Comparison of ENCODE assay signal across 10 mouse cellular contexts in the genomic region with DNA sequence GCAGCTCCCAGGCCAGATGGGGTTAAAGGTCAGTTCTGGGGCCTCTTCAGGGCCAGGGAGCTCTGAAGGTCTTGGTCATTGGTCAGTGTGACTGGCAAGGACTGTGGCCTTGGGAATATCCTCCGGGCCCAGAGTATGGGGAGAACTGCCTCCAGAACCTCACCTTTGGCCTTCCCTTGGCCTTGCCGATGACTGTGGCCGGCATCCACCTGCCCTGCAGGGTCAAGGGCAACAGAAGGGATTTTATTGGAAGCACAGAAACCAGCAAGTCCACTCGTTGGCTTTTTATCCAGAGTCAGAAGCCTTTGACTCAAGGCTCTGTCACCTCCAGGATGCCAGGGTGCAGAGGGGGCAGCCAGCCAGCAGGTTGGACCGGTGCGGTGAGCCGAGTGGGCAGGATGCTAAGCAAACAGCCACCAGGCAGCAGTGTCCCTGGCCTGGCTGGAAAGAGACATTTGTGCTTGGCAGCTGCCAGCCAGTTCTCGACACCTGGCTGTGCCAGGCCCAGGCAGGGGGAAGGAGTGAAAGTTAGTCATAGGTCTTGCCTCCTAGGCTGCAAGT.
DNase-seq lines count a peak whose midpoint lies in the region; ATAC-seq and TF ChIP-seq lines count a peak whose summit lies in the region.
"Had no signal": no experiment of that assay in that cellular context is flagged by ENCODE, and none has a peak within 500 bp of the region (broad histone marks: within the 10 kb centered on the region; RNA-seq: fewer than 3 reads in every experiment).

No protein-coding gene starts in this region.

- H3K4me2 ChIP-seq in forebrain, postnatal 0 days (ENCODE audit: low read depth) = no peak overlapping the region
- 0 out of 2 replicates have a peak overlapping the region, but pooled peaks have one; percentile 3 for H3K4me2 ChIP-seq in neural tube, embryonic 12.5 days (replicated peaks)
- no peak overlapping the region for H3K4me2 ChIP-seq in neural tube, embryonic 15.5 days
- peak overlapping the region; percentile 90; the same call in 1 of the 2 replicates for H3K4me2 ChIP-seq in liver, embryonic 15.5 days
- H3K4me2 ChIP-seq in forebrain, embryonic 13.5 days = no peak overlapping the region

- peaks cover 98% of the 10 kb centered on the region for H3K4me1 ChIP-seq in forebrain, embryonic 10.5 days
- peaks cover 43% of the 10 kb centered on the region for H3K4me1 ChIP-seq in forebrain, postnatal 0 days (ENCODE audit: insufficient read depth)
- peaks cover 100% of the 10 kb centered on the region for H3K4me1 ChIP-seq in neural tube, embryonic 12.5 days
- H3K4me1 ChIP-seq in neural tube, embryonic 15.5 days = peaks cover 90% of the 10 kb centered on the region
- peaks cover 99% of the 10 kb centered on the region for H3K4me1 ChIP-seq in liver, embryonic 15.5 days (replicated peaks)
- H3K4me1 ChIP-seq in forebrain, embryonic 13.5 days = peaks cover 96% of the 10 kb centered on the region

- H3K9me3 ChIP-seq in forebrain, embryonic 10.5 days = no peaks in the 10 kb centered on the region
- no peaks in the 10 kb centered on the region for H3K9me3 ChIP-seq in forebrain, postnatal 0 days (ENCODE audit: low read length)
- no peaks in the 10 kb centered on the region for H3K9me3 ChIP-seq in neural tube, embryonic 12.5 days
- H3K9me3 ChIP-seq in neural tube, embryonic 15.5 days (replicated peaks) = no peaks in the 10 kb centered on the region
- H3K9me3 ChIP-seq in liver, embryonic 15.5 days (replicated peaks) = no peaks in the 10 kb centered on the region
- no peaks in the 10 kb centered on the region for H3K9me3 ChIP-seq in forebrain, embryonic 13.5 days (replicated peaks)

- H3K27me3 ChIP-seq in forebrain, embryonic 10.5 days (ENCODE audit: poor library complexity, severe bottlenecking) = peaks cover 50% of the 10 kb centered on the region
- no peaks in the 10 kb centered on the region for H3K27me3 ChIP-seq in forebrain, postnatal 0 days (ENCODE audit: insufficient read depth, low read length)
- no peaks in the 10 kb centered on the region for H3K27me3 ChIP-seq in neural tube, embryonic 12.5 days (replicated peaks)
- no peaks in the 10 kb centered on the region for H3K27me3 ChIP-seq in neural tube, embryonic 15.5 days (replicated peaks)
- no peaks in the 10 kb centered on the region for H3K27me3 ChIP-seq in liver, embryonic 15.5 days
- no peaks in the 10 kb centered on the region for H3K27me3 ChIP-seq in forebrain, embryonic 13.5 days
- H3K27me3 ChIP-seq: CH12.LX had no signal

- WGBS in forebrain, embryonic 10.5 days = 80% methylated on average over 8 of the region's 8 CpGs
- 72% methylated on average over 8 of the region's 8 CpGs for WGBS in forebrain, postnatal 0 days
- 77% methylated on average over 8 of the region's 8 CpGs for WGBS in neural tube, embryonic 12.5 days
- 69% methylated on average over 8 of the region's 8 CpGs for WGBS in neural tube, embryonic 15.5 days
- 74% methylated on average over 8 of the region's 8 CpGs for WGBS in liver, embryonic 15.5 days (ENCODE audit: insufficient replicate concordance)
- WGBS in forebrain, embryonic 13.5 days = 81% methylated on average over 8 of the region's 8 CpGs

- no peak for ATAC-seq in forebrain, postnatal 0 days
- no peak for ATAC-seq in neural tube, embryonic 12.5 days (ENCODE audit: low FRiP score, low read depth)
- no peak for ATAC-seq in neural tube, embryonic 15.5 days (ENCODE audit: low FRiP score)
- no peak for ATAC-seq in liver, embryonic 15.5 days (ENCODE audit: insufficient read depth)
- ATAC-seq in forebrain, embryonic 13.5 days = no peak
- ATAC-seq in CD4-positive, CD25-positive, alpha-beta regulatory T cell, adult 4 months = no peak

- H3K27ac ChIP-seq in forebrain, embryonic 10.5 days = peak overlapping the region; percentile 62
- H3K27ac ChIP-seq in forebrain, postnatal 0 days (ENCODE audit: low read depth, low read length) = no peak overlapping the region
- H3K27ac ChIP-seq in neural tube, embryonic 12.5 days = no peak overlapping the region
- H3K27ac ChIP-seq in neural tube, embryonic 15.5 days (replicated peaks) = no peak overlapping the region
- H3K27ac ChIP-seq in liver, embryonic 15.5 days (replicated peaks) = peak overlapping the region; percentile 67
- H3K27ac ChIP-seq in forebrain, embryonic 13.5 days = no peak overlapping the region
- H3K27ac ChIP-seq: macrophage had no signal

- H3K9ac ChIP-seq in forebrain, postnatal 0 days = no peak overlapping the region
- no peak overlapping the region for H3K9ac ChIP-seq in neural tube, embryonic 12.5 days
- no peak overlapping the region for H3K9ac ChIP-seq in neural tube, embryonic 15.5 days (replicated peaks)
- no peak overlapping the region for H3K9ac ChIP-seq in liver, embryonic 15.5 days
- H3K9ac ChIP-seq in forebrain, embryonic 13.5 days = no peak overlapping the region

- DNase-seq in forebrain, embryonic 10.5 days (ENCODE audit: extremely low spot score, low spot score) = no peak
- DNase-seq in forebrain, postnatal 0 days = no peak
- DNase-seq in thymus, postnatal 4 days = peak; percentile 60

- H3K36me3 ChIP-seq in forebrain, embryonic 10.5 days (replicated peaks) = 0 out of 2 replicates have a peak, but pooled peaks cover 2% of the 10 kb centered on the region
- H3K36me3 ChIP-seq in forebrain, postnatal 0 days (ENCODE audit: insufficient read depth) = no peaks in the 10 kb centered on the region
- no peaks in the 10 kb centered on the region for H3K36me3 ChIP-seq in neural tube, embryonic 12.5 days
- no peaks in the 10 kb centered on the region for H3K36me3 ChIP-seq in neural tube, embryonic 15.5 days
- H3K36me3 ChIP-seq in liver, embryonic 15.5 days (replicated peaks) = 0 out of 2 replicates have a peak, but pooled peaks cover 7% of the 10 kb centered on the region
- no peaks in the 10 kb centered on the region for H3K36me3 ChIP-seq in forebrain, embryonic 13.5 days (ENCODE audit: poor library complexity, severe bottlenecking)

- no peak overlapping the region for H3K4me3 ChIP-seq in forebrain, embryonic 10.5 days
- no peak overlapping the region for H3K4me3 ChIP-seq in forebrain, postnatal 0 days (ENCODE audit: low read depth, low read length)
- H3K4me3 ChIP-seq in neural tube, embryonic 12.5 days = no peak overlapping the region
- H3K4me3 ChIP-seq in neural tube, embryonic 15.5 days (replicated peaks) = no peak overlapping the region
- H3K4me3 ChIP-seq in liver, embryonic 15.5 days (replicated peaks) = no peak overlapping the region
- H3K4me3 ChIP-seq in forebrain, embryonic 13.5 days = no peak overlapping the region

- no peak for TF ChIP-seq CTCF in forebrain, postnatal 0 days (IDR thresholded peaks at IDR 0.05; ENCODE audit: low read depth)

Comparison
In these comparisons a context has a peak if more than half of its experiments do, and no peak if none do; other contexts are left out.
1. H3K27ac ChIP-seq: peak in forebrain, embryonic 10.5 days (single experiment) and liver, embryonic 15.5 days (single experiment); none in forebrain, postnatal 0 days (single experiment), neural tube, embryonic 12.5 days (single experiment), neural tube, embryonic 15.5 days (single experiment) and forebrain, embryonic 13.5 days (single experiment).
2. H3K4me2 ChIP-seq: peak in neural tube, embryonic 12.5 days (single experiment) and liver, embryonic 15.5 days (single experiment); none in forebrain, postnatal 0 days (single experiment), neural tube, embryonic 15.5 days (single experiment) and forebrain, embryonic 13.5 days (single experiment).